Mouse (Mus musculus) C2C12 (cell line): ENCODE measurements around the gene Il6ra. TPM values are rescaled to one million over a fixed set of nuclear protein-coding genes. Genes with fewer than 3 reads are reported as not detected.

Source experiments
- H3K27me3 ChIP-seq: one replicate; pipeline ENCODE4 v1.6.1; 2011; ENCODE audit not compliant: control insufficient read depth, insufficient read depth, insufficient read length
- H3K36me3 ChIP-seq: one replicate; pipeline ENCODE4 v1.6.1; 2011; ENCODE audit not compliant: control insufficient read depth, insufficient read depth
- H3K4me3 ChIP-seq: one replicate; pipeline ENCODE4 v1.5.1; 2011; ENCODE audit warnings: mild to moderate bottlenecking, control low read depth; ENCODE audit not compliant: poor library complexity, insufficient read depth, severe bottlenecking
- H3K79me2 ChIP-seq: one replicate; pipeline ENCODE4 v1.6.1; 2011; ENCODE audit not compliant: control insufficient read depth, insufficient read depth
- H3K79me3 ChIP-seq: one replicate; pipeline ENCODE4 v1.6.1; 2011; ENCODE audit warnings: low read depth, control low read depth
- H3ac ChIP-seq: one replicate; pipeline ENCODE3; 2011; ENCODE audit warnings: low read depth; ENCODE audit not compliant: control insufficient read depth, insufficient read length
- CEBPB ChIP-seq: IDR thresholded peaks from one replicate; pipeline ENCODE4 v1.6.1; 2011; ENCODE audit warnings: low read depth, mild to moderate bottlenecking, control low read depth, moderate library complexity
- CTCF ChIP-seq: IDR thresholded peaks from one replicate; pipeline ENCODE4 v1.5.1; 2011; ENCODE audit not compliant: control insufficient read depth, insufficient read depth, insufficient read length
- FOSL1 ChIP-seq: IDR thresholded peaks from one replicate; pipeline ENCODE4 v1.8.0; 2011; ENCODE audit warnings: mild to moderate bottlenecking, low read length; ENCODE audit not compliant: poor library complexity, insufficient read depth, severe bottlenecking
- MAX ChIP-seq: IDR thresholded peaks from one replicate; pipeline ENCODE4 v1.6.1; 2011; ENCODE audit warnings: mild to moderate bottlenecking, control low read depth
- MYOD1 ChIP-seq: IDR thresholded peaks from one replicate; pipeline ENCODE4 v1.6.1; 2011; ENCODE audit warnings: low read depth; ENCODE audit not compliant: control insufficient read depth, insufficient read length
- MYOG ChIP-seq: IDR thresholded peaks from one replicate; pipeline ENCODE4 v1.6.1; 2011; ENCODE audit not compliant: control insufficient read depth, insufficient read length; ENCODE audit errors: extremely low read depth
- USF1 ChIP-seq: IDR thresholded peaks from one replicate; pipeline ENCODE4 v1.6.1; 2011; ENCODE audit warnings: low read depth, mild to moderate bottlenecking, control low read depth, moderate library complexity
- polyA plus RNA-seq: library from polyadenylated mRNA; unstranded; fragments of >200 nt; fragmentation: generic; extraction: Trizol; gene quantifications from one replicate; pipeline ENCODE4 v1.2.1, GENCODE M21; 2012; ENCODE audit warnings: missing spikeins

Gene Il6ra
- polyA plus RNA-seq, 1 experiment, result 1.2 TPM

DNA sequence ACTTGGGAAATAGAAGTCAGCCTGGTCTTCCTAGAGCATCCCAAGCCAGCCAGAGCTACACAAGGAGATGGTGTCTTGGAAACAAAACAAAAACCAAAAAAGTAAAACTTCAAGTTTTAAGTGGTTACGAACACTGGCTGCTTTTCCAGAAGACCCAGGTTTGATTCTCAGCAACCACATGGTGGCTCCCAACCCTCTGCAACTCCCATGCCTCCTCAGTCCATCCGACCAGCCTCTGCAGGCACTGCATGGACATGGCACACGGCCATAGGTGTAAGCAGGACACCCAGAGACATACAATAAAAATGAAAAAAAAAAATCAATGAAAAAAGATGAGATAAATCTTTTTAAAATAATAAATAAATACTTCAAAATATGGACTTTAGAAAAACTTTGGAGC is 33.7 kb downstream of the Il6ra start:
- TF ChIP-seq USF1 (no peak), MYOD1 (no peak)
- Histone ChIP-seq H3K27me3 (no peaks in the 10 kb centered on the region), H3K36me3 (no peaks in the 10 kb centered on the region), H3ac (no peak overlapping the region), H3K4me3 (no peak overlapping the region), H3K79me2 (no peaks in the 10 kb centered on the region), H3K79me3 (no peaks in the 10 kb centered on the region)

DNA sequence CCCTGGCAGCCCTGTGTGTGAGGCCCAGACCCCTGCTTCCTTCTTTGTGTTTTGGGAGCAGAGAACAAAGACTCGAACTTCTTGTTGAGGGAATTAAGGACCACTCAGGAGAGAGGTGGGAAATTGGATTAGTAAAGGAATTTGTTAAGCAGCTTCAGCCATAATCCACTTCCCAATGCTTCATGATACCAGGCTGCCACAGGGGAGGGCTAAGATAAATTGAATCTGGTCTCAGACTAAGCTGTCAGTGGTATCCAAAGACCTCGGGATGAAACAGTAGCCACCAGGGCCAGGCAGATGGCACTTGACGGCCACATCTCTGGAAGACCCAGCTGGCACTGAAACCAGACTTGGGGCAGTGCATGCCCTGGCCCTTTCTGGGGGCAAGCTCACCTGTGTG is 34.5 kb downstream of the Il6ra start:
- H3K79me3 ChIP-seq, result no peaks in the 10 kb centered on the region
- no peaks in the 10 kb centered on the region for H3K36me3 ChIP-seq
- no peaks in the 10 kb centered on the region for H3K27me3 ChIP-seq
- no peak for TF ChIP-seq CTCF
- TF ChIP-seq MAX, result no peak
- TF ChIP-seq MYOG, result no peak
- no peak for TF ChIP-seq CEBPB
- no peak for TF ChIP-seq MYOD1
- no peak for TF ChIP-seq FOSL1
- no peak for TF ChIP-seq USF1
- H3ac ChIP-seq, result no peak overlapping the region
- no peak overlapping the region for H3K4me3 ChIP-seq
- no peaks in the 10 kb centered on the region for H3K79me2 ChIP-seq

DNA sequence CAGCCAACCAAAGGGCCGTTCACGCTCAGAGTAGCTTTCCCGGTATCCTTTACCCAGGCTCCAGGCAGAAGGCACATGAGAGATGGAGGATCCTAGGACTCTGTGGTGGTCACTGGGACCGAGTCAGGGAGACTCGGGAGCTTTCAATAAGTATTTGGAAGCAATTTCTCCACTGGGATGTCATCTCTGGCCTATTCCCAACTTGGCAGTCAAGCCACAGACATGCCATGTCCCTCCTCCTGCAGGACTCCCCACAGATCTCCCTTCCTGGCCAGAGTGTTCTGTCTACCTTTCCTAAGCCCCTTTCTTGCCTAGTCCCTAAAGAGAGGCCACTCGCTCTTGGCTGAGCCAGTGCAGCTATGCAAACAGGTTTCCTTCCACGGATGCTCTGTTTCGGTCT is 35.9 kb downstream of the Il6ra start:
- Histone ChIP-seq H3K4me3 (no peak overlapping the region), H3K79me3 (no peaks in the 10 kb centered on the region), H3K79me2 (no peaks in the 10 kb centered on the region), H3K27me3 (no peaks in the 10 kb centered on the region), H3K36me3 (peaks cover 4% of the 10 kb centered on the region), H3ac (no peak overlapping the region)
- TF ChIP-seq MYOD1 (no peak), CTCF (no peak), CEBPB (no peak), USF1 (no peak), FOSL1 (no peak), MAX (no peak), MYOG (no peak)

DNA sequence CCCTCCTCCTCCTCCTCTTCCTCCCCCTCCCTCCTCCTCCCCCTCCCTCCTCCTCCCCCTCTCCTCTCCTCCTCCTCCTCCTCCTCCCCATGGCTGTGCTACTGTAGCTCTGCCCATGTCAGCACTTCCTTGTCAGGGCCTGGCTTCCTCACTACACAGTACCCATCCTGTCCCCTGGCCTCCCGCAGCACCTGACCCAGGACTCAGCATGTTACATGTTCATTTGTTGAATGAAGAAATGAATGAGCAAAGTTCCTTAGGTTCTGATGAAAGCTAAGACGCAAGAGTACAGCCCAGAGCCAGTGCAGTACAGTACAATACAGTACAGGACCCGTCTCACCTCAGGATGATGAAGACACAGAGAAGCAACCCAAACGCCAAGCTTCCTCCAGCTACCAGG is 36.5 kb downstream of the Il6ra start:
- Histone ChIP-seq H3K36me3 (peaks cover 4% of the 10 kb centered on the region), H3ac (no peak overlapping the region), H3K79me3 (no peaks in the 10 kb centered on the region), H3K4me3 (no peak overlapping the region), H3K79me2 (no peaks in the 10 kb centered on the region), H3K27me3 (no peaks in the 10 kb centered on the region)
- TF ChIP-seq CEBPB, result no peak
- no peak for TF ChIP-seq MAX
- TF ChIP-seq CTCF, result no peak
- TF ChIP-seq MYOG, result no peak
- no peak for TF ChIP-seq FOSL1
- no peak for TF ChIP-seq USF1
- no peak for TF ChIP-seq MYOD1

DNA sequence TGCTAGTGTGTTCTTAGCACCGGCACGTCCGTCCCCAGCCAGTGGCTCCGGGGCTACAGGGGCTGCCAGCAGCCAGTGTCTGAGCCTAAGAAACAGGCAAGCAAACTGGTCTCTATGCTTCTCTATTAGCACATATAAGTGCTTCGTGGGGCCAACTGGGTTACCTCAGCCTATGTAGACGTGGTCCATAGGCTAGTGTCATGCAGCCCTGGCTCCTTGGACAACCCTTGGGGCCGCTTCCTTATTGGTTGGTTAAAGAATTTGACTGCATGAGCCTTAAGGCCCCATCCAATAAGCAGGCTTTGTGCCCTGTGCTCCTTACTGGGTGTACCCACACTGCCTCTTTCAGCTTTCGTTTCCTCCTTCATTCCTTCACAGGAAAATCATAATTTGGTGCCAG is 37.2 kb downstream of the Il6ra start:
- H3K36me3 ChIP-seq, result peaks cover 4% of the 10 kb centered on the region

DNA sequence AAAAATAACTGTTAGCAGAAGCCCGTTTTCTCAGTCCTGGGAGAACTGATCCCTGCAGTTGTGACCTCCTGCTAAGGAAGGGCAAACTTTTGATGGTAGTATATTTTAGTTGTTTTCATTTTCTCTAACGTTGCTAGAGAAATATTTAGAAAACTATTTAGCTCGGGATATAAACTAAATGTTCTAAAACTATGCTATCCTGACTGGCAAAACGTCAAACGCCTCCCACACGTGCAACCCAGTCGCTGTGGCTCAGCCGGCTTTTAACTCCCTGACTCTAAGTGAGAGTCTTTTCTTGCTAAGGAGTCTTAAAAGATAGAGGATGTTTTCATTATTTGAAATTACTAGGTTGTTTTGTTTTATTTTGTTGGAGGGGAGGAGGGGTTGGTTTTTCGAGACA is 38.0 kb downstream of the Il6ra start:
- no peaks in the 10 kb centered on the region for H3K79me3 ChIP-seq
- H3ac ChIP-seq, result no peak overlapping the region
- H3K4me3 ChIP-seq, result no peak overlapping the region
- no peak for TF ChIP-seq FOSL1
- TF ChIP-seq CTCF, result no peak
- no peak for TF ChIP-seq USF1
- TF ChIP-seq MAX, result no peak
- TF ChIP-seq MYOD1, result no peak
- TF ChIP-seq MYOG, result no peak
- no peak for TF ChIP-seq CEBPB
- H3K79me2 ChIP-seq, result no peaks in the 10 kb centered on the region
- peaks cover 4% of the 10 kb centered on the region for H3K36me3 ChIP-seq
- H3K27me3 ChIP-seq, result no peaks in the 10 kb centered on the region

More for the DNA sequence above, 37.2 kb downstream of the Il6ra start:
- no peaks in the 10 kb centered on the region for H3K27me3 ChIP-seq
- H3ac ChIP-seq, result no peak overlapping the region
- H3K79me3 ChIP-seq, result no peaks in the 10 kb centered on the region
- no peak for TF ChIP-seq CEBPB
- no peak for TF ChIP-seq FOSL1
- no peak for TF ChIP-seq MYOG
- no peak for TF ChIP-seq USF1
- no peak for TF ChIP-seq CTCF
- no peak for TF ChIP-seq MAX
- TF ChIP-seq MYOD1, result no peak
- H3K4me3 ChIP-seq, result no peak overlapping the region
- H3K79me2 ChIP-seq, result no peaks in the 10 kb centered on the region
